Mouse (Mus musculus) liver, embryonic 14.5 days (tissue): ENCODE measurements around the gene Rtl6. TPM values are rescaled to one million over a fixed set of nuclear protein-coding genes. Genes with fewer than 3 reads are reported as not detected.

Experiments
- ATAC-seq: fragments of 200-750 bp; cut with Nextera tagmentation; 2 replicates; pipeline ENCODE4 v1.8.0; 2017; ENCODE audit warnings: moderate number of reproducible peaks, mild to moderate bottlenecking, moderate library complexity; ENCODE audit not compliant: insufficient read depth
- DNase-seq, 3 experiments: peaks; one replicate each; pipeline ENCODE4 v3.0.0-alpha.2; 2012 to 2013; ENCODE audit warnings: low read depth in 3 of 3, low spot score in 3 of 3
- H3K27ac ChIP-seq: fragments of 300-500 bp; sonication (generic); 2 replicates; pipeline ENCODE4 v1.5.1; 2014; ENCODE audit warnings: moderate library complexity, mild to moderate bottlenecking, control low read depth, inconsistent platforms
- H3K27me3 ChIP-seq: fragments of 300-500 bp; sonication (generic); 2 replicates; pipeline ENCODE4 v1.6.1; 2014; ENCODE audit warnings: mild to moderate bottlenecking, low read length, moderate library complexity; ENCODE audit not compliant: control insufficient read depth, insufficient read depth
- H3K36me3 ChIP-seq: fragments of 300-500 bp; sonication (generic); replicated peaks from 2 replicates; pipeline ENCODE4 v1.6.1; 2014; ENCODE audit warnings: low read depth; ENCODE audit not compliant: control insufficient read depth, insufficient read depth
- H3K4me1 ChIP-seq, 2 experiments: fragments of 200-500 bp in 1 of 2; fragments of 300-500 bp in 1 of 2; sonication (generic) in 1 of 2; replicated peaks; 2 replicates each; pipeline ENCODE4 v1.6.1; 2012 to 2014; ENCODE audit warnings: antibody characterized with exemption in 1 of 2, inconsistent platforms in 1 of 2, low read length in 1 of 2; ENCODE audit not compliant: control insufficient read depth in 2 of 2, insufficient read depth in 2 of 2
- H3K4me2 ChIP-seq: fragments of 300-500 bp; sonication (generic); 2 replicates; pipeline ENCODE4 v1.6.1; 2014; ENCODE audit warnings: low read depth, mild to moderate bottlenecking, control low read depth, moderate library complexity
- H3K4me3 ChIP-seq, 2 experiments: fragments of 200-500 bp in 1 of 2; fragments of 300-500 bp in 1 of 2; sonication (generic) in 1 of 2; 2 replicates each; pipeline ENCODE4 v1.5.1; 2012 to 2014; ENCODE audit warnings: low read depth in 2 of 2, low read length in 2 of 2, mild to moderate bottlenecking in 2 of 2, control low read depth in 1 of 2, inconsistent platforms in 1 of 2, moderate library complexity in 1 of 2; ENCODE audit not compliant: insufficient read depth in 1 of 2
- H3K9ac ChIP-seq: fragments of 300-500 bp; sonication (generic); replicated peaks from 2 replicates; pipeline ENCODE4 v1.6.1; 2014; ENCODE audit warnings: mild to moderate bottlenecking, control low read depth, moderate library complexity
- H3K9me3 ChIP-seq: fragments of 300-500 bp; sonication (generic); 2 replicates; pipeline ENCODE4 v1.6.1; 2016; ENCODE audit warnings: low read length, mixed read lengths; ENCODE audit not compliant: control insufficient read depth
- CTCF ChIP-seq: IDR thresholded peaks from 2 replicates; pipeline ENCODE4 v1.5.1; 2016; ENCODE audit warnings: antibody characterized with exemption, low read depth, control low read depth
- EP300 ChIP-seq: IDR thresholded peaks from 2 replicates; pipeline ENCODE4 v1.6.1; 2016; ENCODE audit warnings: antibody characterized with exemption, low read depth
- WGBS: fragments of 180-500 bp; shearing (Covaris S2); extraction: QIAGEN DNeasy Blood & Tissue Kit; methylation state at CpG from one replicate; pipeline ENCODE4 v1.1.7; 2014; ENCODE audit not compliant: insufficient replicate concordance; 5-methylcytosine and 5-hydroxymethylcytosine counted together
- polyA plus RNA-seq, 2 experiments: library from polyadenylated mRNA; depleted of rRNA in 1 of 2; stranded (reverse) in 1 of 2; unstranded in 1 of 2; fragments of >200 nt; fragmentation: Nextera tagmentation in 1 of 2; extraction: Ambion mirVana in 1 of 2; gene quantifications; 2 replicates each; pipeline versions ENCODE4 v1.2.1 to v1.2.3; 2012 to 2014

The Rtl6 gene
- polyA plus RNA-seq, 2 experiments = 0.52 TPM

GRCm38 (mm10) chr15:84538974-84539588 lies 18.5 kb downstream of the Rtl6 start:
- DNase-seq (no peak), ATAC-seq (no peak)
- Histone ChIP-seq H3K27ac (no peak overlapping the region), H3K9ac (no peak overlapping the region), H3K27me3 (no peaks in the 10 kb centered on the region), H3K4me3 (no peak overlapping the region), H3K4me2 (no peak overlapping the region), H3K4me1 (no peaks in the 10 kb centered on the region), H3K36me3 (no peaks in the 10 kb centered on the region), H3K9me3 (no peaks in the 10 kb centered on the region)
- 57% methylated on average over 15 of the region's 15 CpGs for whole genome bisulfite sequencing
- TF ChIP-seq CTCF (no peak), EP300 (no peak)

- H3K36me3 ChIP-seq = no peaks in the 10 kb centered on the region
- no peak for TF ChIP-seq EP300
- no peak for TF ChIP-seq CTCF
- no peak overlapping the region for H3K4me3 ChIP-seq
- WGBS = 72% methylated on average over 10 of the region's 10 CpGs
- H3K9ac ChIP-seq = no peak overlapping the region
- H3K27ac ChIP-seq = no peak overlapping the region
- DNase-seq = no peak
- no peaks in the 10 kb centered on the region for H3K9me3 ChIP-seq
- H3K4me2 ChIP-seq = no peak overlapping the region
- no peak for ATAC-seq
- no peaks in the 10 kb centered on the region for H3K27me3 ChIP-seq
- no peaks in the 10 kb centered on the region for H3K4me1 ChIP-seq
Observed at GRCm38 (mm10) chr15:84537117-84537516, 20.5 kb downstream of the Rtl6 start.

GRCm38 (mm10) chr15:84536611-84537010 lies 21.0 kb downstream of the Rtl6 start:
- H3K4me3 ChIP-seq = no peak overlapping the region
- WGBS = 82% methylated on average over 9 of the region's 9 CpGs

GRCm38 (mm10) chr15:84535953-84536352 lies 21.7 kb downstream of the Rtl6 start:
- Histone ChIP-seq H3K27ac (no peak overlapping the region), H3K27me3 (no peaks in the 10 kb centered on the region), H3K9me3 (no peaks in the 10 kb centered on the region), H3K4me1 (no peaks in the 10 kb centered on the region), H3K36me3 (no peaks in the 10 kb centered on the region), H3K4me2 (no peak overlapping the region), H3K4me3 (no peak overlapping the region), H3K9ac (no peak overlapping the region)
- ATAC-seq (no peak), DNase-seq (no peak)
- TF ChIP-seq CTCF (peak; percentile 71), EP300 (no peak)
- 75% methylated on average over 2 of the region's 2 CpGs for WGBS

More at GRCm38 (mm10) chr15:84536611-84537010, 21.0 kb downstream of the Rtl6 start:
- H3K36me3 ChIP-seq = no peaks in the 10 kb centered on the region
- H3K9ac ChIP-seq = no peak overlapping the region
- TF ChIP-seq CTCF (no peak), EP300 (no peak)
- H3K27me3 ChIP-seq = no peaks in the 10 kb centered on the region
- H3K4me2 ChIP-seq = no peak overlapping the region
- ATAC-seq (no peak), DNase-seq (no peak)
- H3K27ac ChIP-seq = no peak overlapping the region
- H3K4me1 ChIP-seq = no peaks in the 10 kb centered on the region
- no peaks in the 10 kb centered on the region for H3K9me3 ChIP-seq

GRCm38 (mm10) chr15:84532211-84532610 lies 25.4 kb downstream of the Rtl6 start:
- H3K27ac ChIP-seq = no peak overlapping the region
- no peaks in the 10 kb centered on the region for H3K9me3 ChIP-seq
- TF ChIP-seq CTCF (no peak), EP300 (no peak)
- WGBS = 53% methylated on average over 2 of the region's 2 CpGs
- no peaks in the 10 kb centered on the region for H3K36me3 ChIP-seq
- no peak overlapping the region for H3K9ac ChIP-seq
- no peak overlapping the region for H3K4me3 ChIP-seq
- no peaks in the 10 kb centered on the region for H3K27me3 ChIP-seq
- ATAC-seq (no peak), DNase-seq (no peak)
- no peaks in the 10 kb centered on the region for H3K4me1 ChIP-seq
- no peak overlapping the region for H3K4me2 ChIP-seq
